Mouse (Mus musculus): ENCODE measurements around the gene Ppara. TPM values are rescaled to one million over a fixed set of nuclear protein-coding genes. Genes with fewer than 3 reads are reported as not detected.

Ppara gene
- polyA plus RNA-seq, 2 experiments, result 4.4 to 6.9 TPM

GRCm38 (mm10) chr15:85821203-85822010, 86.6 kb downstream of the Ppara start, which contains the start of gene Pkdrej:
Pkdrej (minus strand) TSS chr15:85821734.
- Histone ChIP-seq H3K4me2 (ENCODE audit: low read depth) (peak within 1 kb of the TSS; percentile 72), H3K27me3 (ENCODE audit: control insufficient read depth, insufficient read depth, low read length) (peaks cover 19% of the 10 kb centered on the region), H3K4me1 (replicated peaks; ENCODE audit: control insufficient read depth in 2 of 2, insufficient read depth in 2 of 2, low read length in 1 of 2) (peaks cover 0 to 7% of the 10 kb centered on the region in 2 experiments; a peak in 3 of 4 replicates), H3K4me3 (ENCODE audit: insufficient read depth in 1 of 2, low read depth in 2 of 2, low read length in 2 of 2) (peak within 1 kb of the TSS; percentile 28 to 29), H3K9ac (replicated peaks) (peak within 1 kb of the TSS; percentile 55), H3K36me3 (replicated peaks; ENCODE audit: control insufficient read depth, insufficient read depth, low read depth) (no peaks in the 10 kb centered on the region), H3K27ac (no peak within 1 kb of the TSS), H3K9me3 (ENCODE audit: control insufficient read depth, low read length) (no peaks in the 10 kb centered on the region; the same call in none of the 2 replicates)
- ATAC-seq (ENCODE audit: insufficient read depth), result peak; percentile 73
- 2% methylated on average over 65 of the region's 65 CpGs for whole genome bisulfite sequencing (ENCODE audit: insufficient replicate concordance)
- TF ChIP-seq CTCF (IDR thresholded peaks at IDR 0.05; ENCODE audit: low read depth), result no peak
- TF ChIP-seq EP300 (IDR thresholded peaks at IDR 0.05; ENCODE audit: low read depth), result no peak
- DNase-seq (ENCODE audit: low read depth in 3 of 3, low spot score in 3 of 3), result no peak

GRCm38 (mm10) chr15:85822011-85822359, 87.2 kb downstream of the Ppara start:
- H3K4me1 ChIP-seq (replicated peaks; ENCODE audit: control insufficient read depth in 2 of 2, insufficient read depth in 2 of 2, low read length in 1 of 2), result peaks cover 3 to 10% of the 10 kb centered on the region in 2 experiments
- H3K36me3 ChIP-seq (replicated peaks; ENCODE audit: control insufficient read depth, insufficient read depth, low read depth), result no peaks in the 10 kb centered on the region
- peak; percentile 40; the same call in 1 of the 2 replicates for ATAC-seq (ENCODE audit: insufficient read depth)
- H3K4me3 ChIP-seq (ENCODE audit: insufficient read depth in 1 of 2, low read depth in 2 of 2, low read length in 2 of 2), result peak overlapping the region in 1 of 2 experiments; percentile 28; a peak in 3 of 4 replicates
- no peak overlapping the region for H3K9ac ChIP-seq (replicated peaks)
- TF ChIP-seq CTCF (IDR thresholded peaks at IDR 0.05; ENCODE audit: low read depth), result 0 out of 2 replicates have a peak, but pooled peaks have one; percentile 28
- no peak for TF ChIP-seq EP300 (IDR thresholded peaks at IDR 0.05; ENCODE audit: low read depth)
- WGBS (ENCODE audit: insufficient replicate concordance), result 15% methylated on average over 4 of the region's 4 CpGs
- H3K27ac ChIP-seq, result no peak overlapping the region
- no peaks in the 10 kb centered on the region; the same call in none of the 2 replicates for H3K9me3 ChIP-seq (ENCODE audit: control insufficient read depth, low read length)
- peaks cover 19% of the 10 kb centered on the region for H3K27me3 ChIP-seq (ENCODE audit: control insufficient read depth, insufficient read depth, low read length)
- peak overlapping the region; percentile 72 for H3K4me2 ChIP-seq (ENCODE audit: low read depth)
- DNase-seq (ENCODE audit: low read depth in 3 of 3, low spot score in 3 of 3), result no peak

GRCm38 (mm10) chr15:85826676-85827075, 91.9 kb downstream of the Ppara start:
- Histone ChIP-seq H3K4me2 (ENCODE audit: low read depth) (peak overlapping the region; percentile 28), H3K9me3 (ENCODE audit: control insufficient read depth, low read length) (no peaks in the 10 kb centered on the region), H3K4me3 (ENCODE audit: insufficient read depth in 1 of 2, low read depth in 2 of 2, low read length in 2 of 2) (no peak overlapping the region), H3K9ac (replicated peaks) (peak overlapping the region; percentile 1; the same call in 1 of the 2 replicates), H3K27me3 (ENCODE audit: control insufficient read depth, insufficient read depth, low read length) (peaks cover 6% of the 10 kb centered on the region), H3K36me3 (replicated peaks; ENCODE audit: control insufficient read depth, insufficient read depth, low read depth) (no peaks in the 10 kb centered on the region), H3K27ac (peak overlapping the region; percentile 23), H3K4me1 (replicated peaks; ENCODE audit: control insufficient read depth in 2 of 2, insufficient read depth in 2 of 2, low read length in 1 of 2) (peaks cover 6 to 25% of the 10 kb centered on the region in 2 experiments)
- WGBS (ENCODE audit: insufficient replicate concordance), result 27% methylated on average over 5 of the region's 5 CpGs
- TF ChIP-seq CTCF (IDR thresholded peaks at IDR 0.05; ENCODE audit: low read depth) (no peak), EP300 (IDR thresholded peaks at IDR 0.05; ENCODE audit: low read depth) (peak; percentile 76)
- ATAC-seq (ENCODE audit: insufficient read depth) (peak; percentile 81), DNase-seq (ENCODE audit: low read depth in 3 of 3, low spot score in 3 of 3) (peak in 2 of 3 experiments; percentile 43 to 51)

- ATAC-seq (ENCODE audit: insufficient read depth), result no peak
- Histone ChIP-seq H3K4me3 (ENCODE audit: insufficient read depth in 1 of 2, low read depth in 2 of 2, low read length in 2 of 2) (no peak overlapping the region), H3K27ac (no peak overlapping the region), H3K9ac (replicated peaks) (no peak overlapping the region), H3K36me3 (replicated peaks; ENCODE audit: control insufficient read depth, insufficient read depth, low read depth) (no peaks in the 10 kb centered on the region), H3K4me1 (replicated peaks; ENCODE audit: control insufficient read depth in 2 of 2, insufficient read depth in 2 of 2, low read length in 1 of 2) (peaks cover 9 to 23% of the 10 kb centered on the region in 2 experiments), H3K4me2 (ENCODE audit: low read depth) (no peak overlapping the region), H3K9me3 (ENCODE audit: control insufficient read depth, low read length) (no peaks in the 10 kb centered on the region), H3K27me3 (ENCODE audit: control insufficient read depth, insufficient read depth, low read length) (no peaks in the 10 kb centered on the region)
- TF ChIP-seq CTCF (IDR thresholded peaks at IDR 0.05; ENCODE audit: low read depth) (no peak), EP300 (IDR thresholded peaks at IDR 0.05; ENCODE audit: low read depth) (no peak)
- no peak for DNase-seq (ENCODE audit: low read depth in 3 of 3, low spot score in 3 of 3)
- 65% methylated on average over 4 of the region's 4 CpGs for WGBS (ENCODE audit: insufficient replicate concordance)
Observed at GRCm38 (mm10) chr15:85828071-85828470, 93.3 kb downstream of the Ppara start.

- Histone ChIP-seq H3K36me3 (replicated peaks; ENCODE audit: control insufficient read depth, insufficient read depth, low read depth) (no peaks in the 10 kb centered on the region), H3K4me1 (replicated peaks; ENCODE audit: control insufficient read depth in 2 of 2, insufficient read depth in 2 of 2, low read length in 1 of 2) (peaks cover 9 to 23% of the 10 kb centered on the region in 2 experiments), H3K9ac (replicated peaks) (no peak overlapping the region), H3K27me3 (ENCODE audit: control insufficient read depth, insufficient read depth, low read length) (no peaks in the 10 kb centered on the region), H3K27ac (no peak overlapping the region), H3K4me3 (ENCODE audit: insufficient read depth in 1 of 2, low read depth in 2 of 2, low read length in 2 of 2) (no peak overlapping the region), H3K9me3 (ENCODE audit: control insufficient read depth, low read length) (no peaks in the 10 kb centered on the region), H3K4me2 (ENCODE audit: low read depth) (no peak overlapping the region; the same call in 1 of the 2 replicates)
- WGBS (ENCODE audit: insufficient replicate concordance), result 53% methylated on average over 5 of the region's 5 CpGs
- DNase-seq (ENCODE audit: low read depth in 3 of 3, low spot score in 3 of 3) (no peak), ATAC-seq (ENCODE audit: insufficient read depth) (no peak)
- TF ChIP-seq CTCF (IDR thresholded peaks at IDR 0.05; ENCODE audit: low read depth), result no peak
Observed at GRCm38 (mm10) chr15:85829470-85829869, 94.7 kb downstream of the Ppara start.

All from liver, embryonic 14.5 days (tissue).